In genomic region chr16:13670896-13671295, GRCm38 (mm10) we compare ENCODE assay signal across 1 mouse cellular context.
TF ChIP-seq lines count a peak whose summit lies in the region.

No protein-coding gene starts in this region.

TF ChIP-seq in CH12.LX, 34 proteins besides CTCF, POLR2A, EP300 and RAD21:
- peak; percentile 83; the same call in 1 of the 2 replicates for TF ChIP-seq CHD1 (IDR thresholded peaks at IDR 0.05; ENCODE audit: low read depth, low read length)
